Mouse (Mus musculus): ENCODE measurements around the gene Tada2b. TPM values are rescaled to one million over a fixed set of nuclear protein-coding genes. Genes with fewer than 3 reads are reported as not detected.

Gene Tada2b
- polyA plus RNA-seq, 1 experiment from 2014 or later, result 2.9 TPM

- no peaks in the 10 kb centered on the region for H3K36me3 ChIP-seq
- H3K4me3 ChIP-seq, result no peak overlapping the region
- H3K27me3 ChIP-seq, result no peaks in the 10 kb centered on the region
- no peak overlapping the region for H3K27ac ChIP-seq (replicated peaks)
- no peaks in the 10 kb centered on the region for H3K9me3 ChIP-seq
- WGBS, result 16% methylated on average over 4 of the region's 4 CpGs
- ATAC-seq (replicated peaks), result no peak
- no peak overlapping the region for H3K9ac ChIP-seq (replicated peaks)
- no peak overlapping the region for H3K4me2 ChIP-seq (replicated peaks)
- peaks cover 6% of the 10 kb centered on the region for H3K4me1 ChIP-seq
Measured at GRCm38 (mm10) chr5:36458926-36459325, 25.2 kb downstream of the Tada2b start.

- 71% methylated on average over 4 of the region's 4 CpGs for WGBS
- no peak overlapping the region for H3K9ac ChIP-seq (replicated peaks)
- H3K4me3 ChIP-seq, result no peak overlapping the region
- no peak overlapping the region for H3K4me2 ChIP-seq (replicated peaks)
- ATAC-seq (replicated peaks), result no peak
- H3K36me3 ChIP-seq, result no peaks in the 10 kb centered on the region
- no peaks in the 10 kb centered on the region for H3K4me1 ChIP-seq
- no peaks in the 10 kb centered on the region for H3K27me3 ChIP-seq
- no peaks in the 10 kb centered on the region for H3K9me3 ChIP-seq
- H3K27ac ChIP-seq (replicated peaks), result no peak overlapping the region
Measured at GRCm38 (mm10) chr5:36457706-36458105, 26.4 kb downstream of the Tada2b start.

GRCm38 (mm10) chr5:36452821-36453220 lies 31.3 kb downstream of the Tada2b start:
- no peaks in the 10 kb centered on the region for H3K4me1 ChIP-seq
- no peak overlapping the region for H3K4me2 ChIP-seq (replicated peaks)
- H3K27ac ChIP-seq (replicated peaks), result no peak overlapping the region
- H3K27me3 ChIP-seq, result no peaks in the 10 kb centered on the region
- WGBS, result 84% methylated on average over 6 of the region's 6 CpGs
- no peaks in the 10 kb centered on the region for H3K9me3 ChIP-seq
- H3K9ac ChIP-seq (replicated peaks), result no peak overlapping the region
- H3K4me3 ChIP-seq, result no peak overlapping the region
- no peak for ATAC-seq (replicated peaks)
- H3K36me3 ChIP-seq, result no peaks in the 10 kb centered on the region

- H3K4me3 ChIP-seq, result no peak overlapping the region
- H3K27ac ChIP-seq (replicated peaks), result no peak overlapping the region
- ATAC-seq (replicated peaks), result no peak
- H3K9ac ChIP-seq (replicated peaks), result no peak overlapping the region
- H3K9me3 ChIP-seq, result no peaks in the 10 kb centered on the region
- WGBS, result 54% methylated on average over 10 of the region's 10 CpGs
- no peak overlapping the region for H3K4me2 ChIP-seq (replicated peaks)
- H3K36me3 ChIP-seq, result no peaks in the 10 kb centered on the region
- H3K27me3 ChIP-seq, result no peaks in the 10 kb centered on the region
- no peaks in the 10 kb centered on the region for H3K4me1 ChIP-seq
Measured at GRCm38 (mm10) chr5:36451872-36452389, 32.2 kb downstream of the Tada2b start.

- H3K4me2 ChIP-seq (replicated peaks), result no peak overlapping the region
- H3K4me1 ChIP-seq, result no peaks in the 10 kb centered on the region
- ATAC-seq (replicated peaks), result no peak
- H3K27ac ChIP-seq (replicated peaks), result no peak overlapping the region
- H3K27me3 ChIP-seq, result no peaks in the 10 kb centered on the region
- H3K9me3 ChIP-seq, result no peaks in the 10 kb centered on the region
- H3K4me3 ChIP-seq, result no peak overlapping the region
- no peak overlapping the region for H3K9ac ChIP-seq (replicated peaks)
- 19% methylated on average over 10 of the region's 10 CpGs for WGBS
- H3K36me3 ChIP-seq, result no peaks in the 10 kb centered on the region
Measured at GRCm38 (mm10) chr5:36451119-36451518, 33.0 kb downstream of the Tada2b start.

GRCm38 (mm10) chr5:36449710-36450358 lies 34.3 kb downstream of the Tada2b start:
- no peak overlapping the region for H3K4me3 ChIP-seq
- 80% methylated on average over 6 of the region's 6 CpGs for WGBS
- no peaks in the 10 kb centered on the region for H3K27me3 ChIP-seq
- H3K27ac ChIP-seq (replicated peaks), result no peak overlapping the region
- no peak overlapping the region for H3K9ac ChIP-seq (replicated peaks)
- no peaks in the 10 kb centered on the region for H3K36me3 ChIP-seq
- no peak for ATAC-seq (replicated peaks)
- H3K9me3 ChIP-seq, result no peaks in the 10 kb centered on the region
- H3K4me1 ChIP-seq, result peaks cover 9% of the 10 kb centered on the region
- H3K4me2 ChIP-seq (replicated peaks), result no peak overlapping the region

- Histone ChIP-seq H3K9ac (replicated peaks) (no peak overlapping the region), H3K36me3 (no peaks in the 10 kb centered on the region), H3K4me1 (peaks cover 12% of the 10 kb centered on the region), H3K4me2 (replicated peaks) (no peak overlapping the region), H3K27ac (replicated peaks) (no peak overlapping the region), H3K27me3 (no peaks in the 10 kb centered on the region), H3K9me3 (no peaks in the 10 kb centered on the region), H3K4me3 (no peak overlapping the region)
- ATAC-seq (replicated peaks), result no peak
- 93% methylated on average over 12 of the region's 12 CpGs for WGBS
Measured at GRCm38 (mm10) chr5:36447872-36448271, 36.2 kb downstream of the Tada2b start.

- H3K27ac ChIP-seq (replicated peaks), result no peak overlapping the region
- no peak for ATAC-seq (replicated peaks)
- no peaks in the 10 kb centered on the region for H3K27me3 ChIP-seq
- peaks cover 12% of the 10 kb centered on the region for H3K4me1 ChIP-seq
- no peak overlapping the region for H3K4me3 ChIP-seq
- no peaks in the 10 kb centered on the region for H3K36me3 ChIP-seq
- H3K9ac ChIP-seq (replicated peaks), result no peak overlapping the region
- WGBS, result 42% methylated on average over 9 of the region's 9 CpGs
- H3K4me2 ChIP-seq (replicated peaks), result no peak overlapping the region
- no peaks in the 10 kb centered on the region for H3K9me3 ChIP-seq
Measured at GRCm38 (mm10) chr5:36446166-36446890, 37.8 kb downstream of the Tada2b start.

- ATAC-seq (replicated peaks), result no peak
- peak overlapping the region; percentile 31; the same call in 1 of the 2 replicates for H3K27ac ChIP-seq (replicated peaks)
- H3K27me3 ChIP-seq, result no peaks in the 10 kb centered on the region
- no peak overlapping the region for H3K9ac ChIP-seq (replicated peaks)
- H3K4me2 ChIP-seq (replicated peaks), result no peak overlapping the region
- H3K36me3 ChIP-seq, result no peaks in the 10 kb centered on the region
- H3K9me3 ChIP-seq, result no peaks in the 10 kb centered on the region
- H3K4me1 ChIP-seq, result peaks cover 12% of the 10 kb centered on the region
- no peak overlapping the region for H3K4me3 ChIP-seq
- 29% methylated on average over 8 of the region's 8 CpGs for WGBS
Measured at GRCm38 (mm10) chr5:36445028-36445427, 39.1 kb downstream of the Tada2b start.

GRCm38 (mm10) chr5:36444611-36445010 lies 39.5 kb downstream of the Tada2b start:
- Histone ChIP-seq H3K27me3 (no peaks in the 10 kb centered on the region), H3K9ac (replicated peaks) (no peak overlapping the region), H3K4me1 (peaks cover 12% of the 10 kb centered on the region), H3K36me3 (no peaks in the 10 kb centered on the region), H3K4me3 (no peak overlapping the region), H3K27ac (replicated peaks) (peak overlapping the region; percentile 31; the same call in 1 of the 2 replicates), H3K4me2 (replicated peaks) (no peak overlapping the region), H3K9me3 (no peaks in the 10 kb centered on the region)
- WGBS, result 62% methylated on average over 4 of the region's 4 CpGs
- no peak for ATAC-seq (replicated peaks)

- ATAC-seq (replicated peaks), result no peak
- Histone ChIP-seq H3K4me1 (peaks cover 12% of the 10 kb centered on the region), H3K27me3 (no peaks in the 10 kb centered on the region), H3K4me2 (replicated peaks) (no peak overlapping the region), H3K27ac (replicated peaks) (no peak overlapping the region), H3K4me3 (no peak overlapping the region), H3K36me3 (no peaks in the 10 kb centered on the region), H3K9me3 (no peaks in the 10 kb centered on the region), H3K9ac (replicated peaks) (no peak overlapping the region)
- WGBS, result 57% methylated on average over 3 of the region's 3 CpGs
Measured at GRCm38 (mm10) chr5:36440741-36441140, 43.3 kb downstream of the Tada2b start.

GRCm38 (mm10) chr5:36436858-36437257 lies 47.2 kb downstream of the Tada2b start:
- 85% methylated on average over 4 of the region's 4 CpGs for WGBS
- no peak for ATAC-seq (replicated peaks)

More at GRCm38 (mm10) chr5:36436858-36437257, 47.2 kb downstream of the Tada2b start:
- H3K4me3 ChIP-seq, result no peak overlapping the region
- H3K27me3 ChIP-seq, result no peaks in the 10 kb centered on the region
- H3K9ac ChIP-seq (replicated peaks), result no peak overlapping the region
- no peaks in the 10 kb centered on the region for H3K9me3 ChIP-seq
- peaks cover 11% of the 10 kb centered on the region for H3K4me1 ChIP-seq
- H3K36me3 ChIP-seq, result no peaks in the 10 kb centered on the region
- H3K4me2 ChIP-seq (replicated peaks), result no peak overlapping the region
- no peak overlapping the region for H3K27ac ChIP-seq (replicated peaks)
